In genomic region chr1:72462516-72462915, GRCm38 (mm10) we compare ENCODE assay signal across 15 mouse cellular contexts.
DNase-seq lines count a peak whose midpoint lies in the region; ATAC-seq and TF ChIP-seq lines count a peak whose summit lies in the region.
"Had no signal": no experiment of that assay in that cellular context is flagged by ENCODE, and none has a peak within 500 bp of the region (broad histone marks: within the 10 kb centered on the region; RNA-seq: fewer than 3 reads in every experiment).

No protein-coding gene starts in this region.

- H3K4me3 ChIP-seq in heart, embryonic 10.5 days, result no peak overlapping the region
- H3K4me3 ChIP-seq in lung, embryonic 14.5 days (ENCODE audit: low read depth, low read length), result no peak overlapping the region
- H3K4me3 ChIP-seq: liver, embryonic 15.5 days had no signal

- peak; percentile 15 to 22 for DNase-seq in heart, postnatal 14 days
- no peak for DNase-seq in heart, embryonic 10.5 days (ENCODE audit: low spot score)
- DNase-seq in Muller cell, postnatal 12 days (ENCODE audit: inconsistent ontology term), result peak; percentile 42
- peak; percentile 25 for DNase-seq in heart, postnatal 4 days
- DNase-seq in lung, embryonic 14.5 days, result peak; percentile 43
- no peak for DNase-seq in urinary bladder, adult 2 months (ENCODE audit: low spot score)
- no peak for DNase-seq in layer of hippocampus, adult 9-10 months (ENCODE audit: low spot score)
- DNase-seq: cerebellum, adult 9-11 months; embryo, embryonic 11 days; gastrocnemius, postnatal 14 days; right cerebral cortex, postnatal 25 days had no signal

- no peaks in the 10 kb centered on the region for H3K36me3 ChIP-seq in heart, embryonic 10.5 days
- no peaks in the 10 kb centered on the region for H3K36me3 ChIP-seq in lung, embryonic 14.5 days (ENCODE audit: insufficient read depth)
- H3K36me3 ChIP-seq: G1E; liver, embryonic 15.5 days had no signal

- WGBS in heart, embryonic 10.5 days, result 69% methylated on average over 6 of the region's 6 CpGs
- 40% methylated on average over 6 of the region's 6 CpGs for WGBS in lung, embryonic 14.5 days

- no peak for TF ChIP-seq CTCF in lung, embryonic 14.5 days (IDR thresholded peaks at IDR 0.05; ENCODE audit: low read depth)

- no peaks in the 10 kb centered on the region for H3K9me3 ChIP-seq in heart, embryonic 10.5 days
- no peaks in the 10 kb centered on the region for H3K9me3 ChIP-seq in lung, embryonic 14.5 days (ENCODE audit: low read depth, low read length)
- H3K9me3 ChIP-seq: G1E; liver, embryonic 15.5 days had no signal

- H3K27me3 ChIP-seq in heart, embryonic 10.5 days (ENCODE audit: insufficient read depth, poor library complexity, severe bottlenecking), result no peaks in the 10 kb centered on the region
- no peaks in the 10 kb centered on the region for H3K27me3 ChIP-seq in lung, embryonic 14.5 days (ENCODE audit: insufficient read depth, low read length)
- H3K27me3 ChIP-seq: liver, embryonic 15.5 days had no signal

- H3K27ac ChIP-seq in heart, embryonic 10.5 days, result no peak overlapping the region
- H3K27ac ChIP-seq in lung, embryonic 14.5 days (ENCODE audit: low read depth), result no peak overlapping the region
- H3K27ac ChIP-seq: liver, embryonic 15.5 days had no signal

- intact Hi-C loops in heart, postnatal 14 days (cut with DNase I), result no loop called here

- no peaks in the 10 kb centered on the region for H3K4me1 ChIP-seq in heart, embryonic 10.5 days
- no peaks in the 10 kb centered on the region for H3K4me1 ChIP-seq in lung, embryonic 14.5 days (ENCODE audit: insufficient read depth)
- H3K4me1 ChIP-seq: liver, embryonic 15.5 days had no signal

- ATAC-seq in lung, embryonic 14.5 days (ENCODE audit: insufficient read depth), result no peak; the same call in 1 of the 2 replicates
- ATAC-seq in CD4-positive, CD25-positive, alpha-beta regulatory T cell, adult 4 months, result no peak
- ATAC-seq: intestine, postnatal 0 days had no signal

- H3K4me2 ChIP-seq in lung, embryonic 14.5 days, result no peak overlapping the region
- H3K4me2 ChIP-seq: liver, embryonic 15.5 days had no signal

- no peak overlapping the region for H3K9ac ChIP-seq in lung, embryonic 14.5 days
- H3K9ac ChIP-seq: liver, embryonic 15.5 days had no signal

Comparison
In these comparisons a context has a peak if more than half of its experiments do, and no peak if none do; other contexts are left out.
1. DNase-seq: peak in heart, postnatal 14 days (2 of 2), Muller cell, postnatal 12 days (single experiment), heart, postnatal 4 days (single experiment) and lung, embryonic 14.5 days (single experiment); none in heart, embryonic 10.5 days (single experiment), urinary bladder, adult 2 months (single experiment) and layer of hippocampus, adult 9-10 months (single experiment).